Mouse (Mus musculus) yolk sac, embryonic 10.5 days (tissue): Measurements from ENCODE around the gene Bud23.

ENCODE experiments used
- DNase-seq: peaks from one replicate; pipeline ENCODE4 v3.0.0-alpha.2; 2017; ENCODE audit warnings: low spot score

The Bud23 gene

GRCm38 (mm10) chr5:135023344-135024173 lies 41.2 kb downstream of the Bud23 start, which contains the start of gene Stx1a:
Gene Stx1a (plus strand): TSS chr5:135023482.
- DNase-seq: peak; percentile 91

DNA sequence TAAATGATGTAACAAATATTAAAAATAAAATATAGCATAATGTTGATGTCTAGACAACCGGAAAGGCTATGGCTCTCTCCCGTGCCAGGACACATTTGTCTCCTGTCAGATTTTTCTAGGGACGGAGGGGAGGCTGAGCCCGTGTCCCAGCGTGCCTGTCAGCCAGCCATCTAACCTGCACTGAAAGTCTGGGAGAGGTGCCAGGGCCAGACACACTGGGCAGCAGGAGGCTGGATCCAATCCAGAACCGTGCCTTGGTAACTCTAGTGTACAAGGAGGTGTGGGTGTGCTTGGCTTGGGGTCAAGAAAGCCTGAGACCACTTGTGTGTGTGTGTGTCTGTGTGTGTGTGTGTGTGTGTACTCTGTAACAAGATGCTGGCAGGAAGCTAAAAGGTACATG lies 42.9 kb downstream of the Bud23 start:
- no peak for DNase-seq

GRCm38 (mm10) chr5:135016224-135016759 lies 48.5 kb downstream of the Bud23 start:
- no peak for DNase-seq

- DNase-seq: peak; percentile 73
Measured at GRCm38 (mm10) chr5:135015497-135015896, 49.3 kb downstream of the Bud23 start.

- peak; percentile 72 for DNase-seq
Measured at GRCm38 (mm10) chr5:135012671-135013441, 51.9 kb downstream of the Bud23 start.

DNA sequence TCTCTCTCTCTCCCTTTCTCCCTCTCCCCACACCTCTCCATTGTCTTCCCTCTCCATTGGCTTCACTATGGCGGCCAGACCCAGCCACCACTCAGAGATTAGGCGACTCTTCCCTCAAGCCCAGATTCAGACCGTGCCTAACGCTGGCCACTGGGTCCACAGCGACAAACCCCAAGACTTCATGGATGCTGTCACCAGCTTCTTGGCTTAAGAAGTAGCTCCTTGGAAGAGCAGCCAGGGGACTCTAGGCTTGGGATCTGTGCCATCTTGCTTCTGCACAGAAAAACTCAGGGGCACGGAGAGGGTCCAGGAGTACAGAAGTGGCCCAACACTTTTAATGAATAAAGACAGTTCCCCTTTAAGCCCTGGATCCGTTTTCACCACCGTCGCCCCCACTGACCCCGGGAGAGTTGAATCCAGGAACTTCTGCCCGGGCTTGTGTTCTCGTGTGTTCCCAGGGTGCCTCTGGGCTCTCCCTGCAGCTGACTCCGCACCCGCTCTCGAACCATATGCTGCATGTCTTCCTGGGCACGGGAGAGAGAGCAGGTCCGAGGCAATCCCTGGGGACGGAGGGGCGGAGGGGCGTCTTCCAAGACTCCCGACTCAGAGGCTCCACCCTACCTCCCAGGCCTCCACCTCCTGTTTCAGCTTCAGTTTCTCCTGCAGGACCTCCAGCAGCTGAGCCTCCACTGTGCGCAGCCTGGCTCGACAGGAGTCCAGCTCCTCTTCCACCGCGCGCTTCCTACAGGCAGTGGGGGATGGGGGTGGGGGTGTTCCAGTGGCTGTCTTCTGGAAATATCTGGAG lies 52.7 kb downstream of the Bud23 start:
- no peak for DNase-seq

DNA sequence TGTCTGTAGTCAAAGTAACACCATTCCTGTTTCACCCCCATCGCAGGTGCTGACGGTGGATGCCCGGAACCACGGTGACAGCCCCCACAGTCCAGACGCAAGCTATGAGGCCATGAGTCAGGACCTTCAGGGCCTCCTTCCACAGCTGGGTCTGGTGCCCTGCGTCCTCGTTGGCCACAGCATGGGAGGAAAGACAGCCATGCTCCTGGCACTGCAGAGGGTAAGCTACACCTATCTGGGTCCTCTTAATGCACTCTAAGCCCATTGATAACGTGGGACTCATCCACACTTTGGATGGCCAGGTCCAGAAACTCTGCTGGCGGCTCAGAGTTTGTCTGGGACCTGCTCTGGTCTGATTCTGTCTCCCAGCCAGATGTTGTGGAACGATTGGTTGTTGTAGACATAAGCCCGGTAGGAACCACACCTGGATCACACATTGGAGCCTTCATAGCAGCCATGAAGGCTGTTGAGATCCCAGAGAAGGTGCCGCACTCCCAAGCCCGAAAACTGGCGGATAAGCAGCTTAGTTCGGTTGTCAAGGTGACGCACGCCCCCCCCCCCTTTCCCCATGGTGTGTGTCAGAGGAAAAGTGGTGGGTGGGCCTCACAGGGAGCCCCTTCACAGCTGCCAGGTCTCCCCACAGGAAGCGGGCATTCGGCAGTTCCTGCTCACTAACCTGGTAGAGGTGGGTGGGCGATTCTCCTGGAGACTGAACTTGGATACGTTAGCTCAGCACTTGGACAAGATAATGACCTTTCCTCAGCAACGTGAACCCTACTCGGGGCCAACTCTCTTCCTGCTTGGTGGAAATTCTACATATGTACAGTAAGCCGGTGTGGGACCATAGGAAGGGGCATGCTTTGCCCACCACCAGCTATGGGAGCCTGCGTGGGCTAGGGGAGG lies 53.7 kb downstream of the Bud23 start:
- DNase-seq: no peak

- no peak for DNase-seq
Measured at GRCm38 (mm10) chr5:135010320-135010709, 54.4 kb downstream of the Bud23 start.

GRCm38 (mm10) chr5:135009590-135010319 lies 55.0 kb downstream of the Bud23 start:
- DNase-seq: peak; percentile 96

DNA sequence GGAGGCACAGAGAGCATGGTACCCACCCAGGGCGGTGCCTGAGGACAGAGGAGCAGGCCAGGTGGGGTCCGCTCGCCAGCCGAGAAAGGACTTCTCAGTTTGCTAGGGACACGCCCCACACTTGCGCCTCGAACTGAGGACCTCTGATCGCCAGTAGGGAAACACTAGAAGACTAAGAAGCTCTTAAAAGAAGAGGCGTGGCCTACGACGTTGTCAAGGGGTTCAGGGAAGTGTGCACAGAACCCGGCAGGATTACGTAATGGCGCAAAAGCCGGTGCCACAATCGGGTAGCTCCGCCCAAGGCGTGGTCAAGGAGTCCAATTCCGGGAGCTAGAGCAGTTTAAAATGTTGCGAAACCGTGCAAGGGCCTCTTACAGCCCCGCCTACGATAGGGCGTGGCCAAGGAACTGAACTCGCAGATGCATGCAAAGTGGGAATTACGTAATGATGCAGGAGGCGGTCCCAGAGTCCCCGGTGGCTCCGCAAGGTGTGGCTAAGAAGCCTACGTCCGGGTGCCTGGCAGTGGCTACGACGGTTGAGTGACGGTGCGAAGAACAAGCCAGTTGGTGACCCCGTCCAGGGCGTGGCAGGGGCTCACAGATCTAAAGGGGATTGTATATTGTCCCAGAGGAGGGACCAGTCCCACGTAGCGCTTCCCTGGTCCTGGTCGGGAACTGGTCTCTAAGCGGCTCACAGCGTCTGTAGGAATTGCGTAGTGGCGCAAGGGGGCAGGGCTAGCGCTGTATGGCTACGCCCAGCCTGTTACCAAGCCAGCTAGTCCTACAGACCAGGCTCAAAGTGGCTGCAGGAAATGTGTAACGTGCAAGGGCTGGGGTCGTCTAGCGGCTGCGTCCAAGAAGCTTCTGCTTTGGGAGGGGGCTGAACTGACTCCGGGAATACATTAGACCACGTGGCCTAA lies 55.8 kb downstream of the Bud23 start, which contains the start of gene Abhd11:
Gene Abhd11 (plus strand): TSS at position 482 of the 919 bp plus-strand sequence.
- DNase-seq: peak; percentile 100

GRCm38 (mm10) chr5:135007802-135008571 lies 56.8 kb downstream of the Bud23 start:
- no peak for DNase-seq
